13 mouse cellular contexts compared by ENCODE assay signal in the genomic region with DNA sequence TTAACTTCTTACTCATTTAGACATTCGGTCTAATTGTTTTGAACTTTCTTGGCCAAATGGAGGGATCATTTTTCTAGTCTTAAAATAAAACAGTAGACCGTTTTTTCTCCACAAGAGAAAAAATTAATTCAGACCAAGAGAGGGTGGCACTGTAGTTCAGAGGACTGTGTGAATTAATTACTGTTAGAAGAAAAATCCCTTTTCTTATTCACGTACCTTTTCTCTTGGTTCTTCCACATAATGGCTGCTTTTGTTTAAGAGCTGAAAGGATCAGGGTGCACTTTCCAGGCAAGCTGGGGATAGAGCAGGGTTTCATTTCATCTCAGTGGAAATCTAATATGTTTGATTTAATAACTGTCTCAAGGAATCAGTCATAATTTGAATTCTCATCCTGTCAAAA.
"Had no signal": no experiment of that assay in that cellular context is flagged by ENCODE, and none has a peak within 500 bp of the region (broad histone marks: within the 10 kb centered on the region; RNA-seq: fewer than 3 reads in every experiment).

No protein-coding gene starts in this region.

- DNase-seq: lung, adult 18-20 months; lung, embryonic 14.5 days; lung, postnatal 10 days; right cerebral cortex, postnatal 14 days; thymus, adult 18-20 months; thymus, postnatal 14 days; thymus, postnatal 36 days had no signal

- ATAC-seq: midbrain, embryonic 13.5 days; midbrain, embryonic 15.5 days had no signal

- H3K27me3 ChIP-seq: megakaryocyte, embryonic 14.5 days; midbrain, embryonic 13.5 days; midbrain, embryonic 15.5 days; neural tube, embryonic 12.5 days had no signal

- H3K4me3 ChIP-seq: megakaryocyte, embryonic 14.5 days; midbrain, embryonic 13.5 days; midbrain, embryonic 15.5 days; neural tube, embryonic 12.5 days had no signal

- H3K4me2 ChIP-seq: lung, embryonic 14.5 days; midbrain, embryonic 11.5 days; midbrain, embryonic 13.5 days; midbrain, embryonic 15.5 days; neural tube, embryonic 12.5 days had no signal

- H3K9me3 ChIP-seq: megakaryocyte, embryonic 14.5 days; midbrain, embryonic 13.5 days; midbrain, embryonic 15.5 days; neural tube, embryonic 12.5 days had no signal

- H3K36me3 ChIP-seq: midbrain, embryonic 13.5 days; midbrain, embryonic 15.5 days; neural tube, embryonic 12.5 days had no signal

- H3K27ac ChIP-seq: macrophage; midbrain, embryonic 13.5 days; midbrain, embryonic 15.5 days; neural tube, embryonic 12.5 days had no signal

- H3K4me1 ChIP-seq: megakaryocyte, embryonic 14.5 days; midbrain, embryonic 15.5 days; neural tube, embryonic 12.5 days had no signal

- H3K9ac ChIP-seq: lung, embryonic 14.5 days; midbrain, embryonic 13.5 days; midbrain, embryonic 15.5 days; neural tube, embryonic 12.5 days had no signal
